Comparison of ENCODE assay signal across 8 mouse cellular contexts in the genomic region with DNA sequence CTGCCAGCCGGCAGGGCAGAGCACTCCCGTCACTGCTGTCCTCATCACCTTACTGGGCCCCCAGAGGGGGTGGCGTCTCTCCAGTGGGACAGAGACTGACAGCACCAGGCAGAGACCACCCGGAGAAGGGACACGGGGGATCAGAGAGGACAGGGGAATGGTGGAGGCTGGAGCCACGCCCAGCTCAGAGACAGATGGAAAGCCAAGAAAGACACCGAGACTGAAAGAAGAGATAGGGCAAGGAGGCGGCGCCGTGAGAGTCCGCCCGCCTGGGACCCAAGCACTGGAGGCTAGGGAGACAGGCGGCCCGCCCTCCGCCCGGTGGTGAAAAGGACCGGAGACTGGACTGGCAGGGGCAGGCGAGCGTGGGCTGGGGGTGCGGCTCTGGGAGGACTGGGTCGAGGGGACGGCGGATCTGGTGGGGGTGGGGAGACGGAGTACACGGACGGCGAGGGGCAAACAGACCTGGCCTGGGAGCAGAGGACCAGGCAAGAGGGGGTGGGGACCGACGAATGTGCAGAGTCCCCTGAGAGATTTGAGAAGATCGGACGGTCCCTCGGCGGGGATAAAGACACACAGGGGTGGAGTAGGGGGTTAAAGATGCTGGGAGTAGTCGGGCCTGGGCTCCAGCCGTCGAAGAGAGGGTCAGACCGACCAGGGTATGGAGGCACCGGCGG. TPM values are rescaled to one million over a fixed set of nuclear protein-coding genes. Genes with fewer than 3 reads are reported as not detected.
DNase-seq lines count a peak whose midpoint lies in the region; ATAC-seq and TF ChIP-seq lines count a peak whose summit lies in the region.

No protein-coding gene starts in this region.

- WGBS in forebrain, embryonic 11.5 days: 2% methylated on average over 39 of the region's 39 CpGs
- WGBS in limb, embryonic 12.5 days: 1% methylated on average over 39 of the region's 39 CpGs
- WGBS in midbrain, embryonic 14.5 days: under 1% methylated on average over 39 of the region's 39 CpGs

- peak overlapping the region; percentile 72; the same call in 1 of the 2 replicates for H3K4me2 ChIP-seq in CH12.LX (ENCODE audit: insufficient read depth, low read depth, poor library complexity, severe bottlenecking)
- peak overlapping the region; percentile 68 for H3K4me2 ChIP-seq in forebrain, embryonic 11.5 days (ENCODE audit: low read depth, low read length, severe bottlenecking)
- peak overlapping the region; percentile 91 for H3K4me2 ChIP-seq in limb, embryonic 12.5 days
- peak overlapping the region; percentile 63 for H3K4me2 ChIP-seq in midbrain, embryonic 14.5 days (ENCODE audit: low read length)

- dilution Hi-C loops in CH12.LX (cut with MboI; ENCODE audit: extremely low pct_ligation_motif_present, extremely low pct_unique_long_range_greater_than_20kb, low sequenced_read_pairs): no loop called here

- DNase-seq in CH12.LX (ENCODE audit: extremely low read depth): no peak
- peak; percentile 84 for DNase-seq in adrenal gland, adult 2 months
- peak; percentile 71 for DNase-seq in forebrain, embryonic 11.5 days (ENCODE audit: low spot score)
- DNase-seq in heart, postnatal 25 days (ENCODE audit: low spot score): peak; percentile 33
- peak; percentile 52 for DNase-seq in midbrain, embryonic 14.5 days
- peak; percentile 75 for DNase-seq in testis, postnatal 10 days (ENCODE audit: low spot score)
- no peak for DNase-seq in layer of hippocampus, postnatal 36 days

- H3K4me3 ChIP-seq in CH12.LX (replicated peaks in 1 of 3; ENCODE audit: low read depth in 2 of 3, low read length in 2 of 3, poor library complexity in 1 of 3): peak overlapping the region; percentile 72 to 93 (median 80)
- peak overlapping the region; percentile 60 for H3K4me3 ChIP-seq in forebrain, embryonic 11.5 days (ENCODE audit: low read depth, low read length)
- peak overlapping the region; percentile 79 for H3K4me3 ChIP-seq in limb, embryonic 12.5 days (replicated peaks)
- peak overlapping the region; percentile 36 for H3K4me3 ChIP-seq in midbrain, embryonic 14.5 days (replicated peaks; ENCODE audit: low read depth, low read length)

- TF ChIP-seq EP300 in CH12.LX (IDR thresholded peaks at IDR 0.05; ENCODE audit: low read length): no peak

- TF ChIP-seq POLR2A in CH12.LX (IDR thresholded peaks at IDR 0.05; ENCODE audit: low read depth, low read length): no peak

- H3K27ac ChIP-seq in CH12.LX (ENCODE audit: insufficient read depth, low read depth): peak overlapping the region; percentile 92
- H3K27ac ChIP-seq in forebrain, embryonic 11.5 days (ENCODE audit: low read depth, low read length): no peak overlapping the region
- no peak overlapping the region for H3K27ac ChIP-seq in limb, embryonic 12.5 days
- 0 out of 2 replicates have a peak overlapping the region, but pooled peaks have one; percentile 5 for H3K27ac ChIP-seq in midbrain, embryonic 14.5 days (replicated peaks; ENCODE audit: low read depth, low read length)

- in situ Hi-C loops in CH12.LX (cut with MboI; ENCODE audit: low pct_ligation_motif_present, low pct_unique_long_range_greater_than_20kb, low sequenced_read_pairs): loop anchor here (5.0 kb wide), 1 partner anchor 38 kb away; no protein-coding TSS in a partner anchor

- peaks cover 11 to 41% of the 10 kb centered on the region in 2 experiments for H3K36me3 ChIP-seq in CH12.LX (replicated peaks in 1 of 2; ENCODE audit: control insufficient read depth in 1 of 2, insufficient read depth in 1 of 2, low read length in 1 of 2)
- H3K36me3 ChIP-seq in forebrain, embryonic 11.5 days (ENCODE audit: control insufficient read depth, insufficient read depth, low read length): no peaks in the 10 kb centered on the region
- 0 out of 2 replicates have a peak, but pooled peaks cover 4% of the 10 kb centered on the region for H3K36me3 ChIP-seq in limb, embryonic 12.5 days
- H3K36me3 ChIP-seq in midbrain, embryonic 14.5 days (ENCODE audit: control insufficient read depth, insufficient read depth, low read length): no peaks in the 10 kb centered on the region

- H3K27me3 ChIP-seq in CH12.LX (replicated peaks): no peaks in the 10 kb centered on the region
- H3K27me3 ChIP-seq in forebrain, embryonic 11.5 days (ENCODE audit: control insufficient read depth, insufficient read depth, low read length): peaks cover 6% of the 10 kb centered on the region; the same call in 1 of the 2 replicates
- no peaks in the 10 kb centered on the region; the same call in 1 of the 2 replicates for H3K27me3 ChIP-seq in limb, embryonic 12.5 days
- peaks cover 13% of the 10 kb centered on the region; the same call in 1 of the 2 replicates for H3K27me3 ChIP-seq in midbrain, embryonic 14.5 days (ENCODE audit: control insufficient read depth, insufficient read depth, low read length)

- peaks cover 55% of the 10 kb centered on the region for H3K79me2 ChIP-seq in CH12.LX (replicated peaks; ENCODE audit: control insufficient read depth, extremely low read depth, insufficient read depth, poor library complexity, severe bottlenecking)

- H3K9ac ChIP-seq in CH12.LX (ENCODE audit: insufficient read depth, low read depth): peak overlapping the region; percentile 64
- peak overlapping the region; percentile 65 for H3K9ac ChIP-seq in forebrain, embryonic 11.5 days (ENCODE audit: low read length)
- peak overlapping the region; percentile 76 for H3K9ac ChIP-seq in limb, embryonic 12.5 days (replicated peaks)
- peak overlapping the region; percentile 51; the same call in 1 of the 2 replicates for H3K9ac ChIP-seq in midbrain, embryonic 14.5 days (replicated peaks; ENCODE audit: low read length)

- no peaks in the 10 kb centered on the region for H3K9me3 ChIP-seq in CH12.LX (replicated peaks; ENCODE audit: low read length)
- no peaks in the 10 kb centered on the region for H3K9me3 ChIP-seq in forebrain, embryonic 11.5 days (ENCODE audit: control insufficient read depth, low read length)
- no peaks in the 10 kb centered on the region for H3K9me3 ChIP-seq in limb, embryonic 12.5 days
- no peaks in the 10 kb centered on the region for H3K9me3 ChIP-seq in midbrain, embryonic 14.5 days (ENCODE audit: control insufficient read depth, low read length)

- peak; percentile 34; the same call in 1 of the 2 replicates for ATAC-seq in forebrain, embryonic 11.5 days (replicated peaks; ENCODE audit: low FRiP score)
- ATAC-seq in limb, embryonic 12.5 days (ENCODE audit: insufficient number of reproducible peaks, insufficient read depth, low FRiP score, low TSS enrichment, low read depth): no peak
- no peak for ATAC-seq in midbrain, embryonic 14.5 days (ENCODE audit: low FRiP score, low TSS enrichment)

- TF ChIP-seq CTCF in CH12.LX (conservative IDR thresholded peaks at IDR 0.05 in 1 of 2, IDR thresholded peaks at IDR 0.05 in 1 of 2; ENCODE audit: low read depth in 2 of 2, low read length in 2 of 2): no peak

- no peak for TF ChIP-seq RAD21 in CH12.LX (IDR thresholded peaks at IDR 0.05; ENCODE audit: low read depth, low read length)

- H3K4me1 ChIP-seq in CH12.LX (ENCODE audit: control insufficient read depth in 1 of 2, insufficient read depth in 2 of 2): peaks cover 47 to 71% of the 10 kb centered on the region in 2 experiments
- H3K4me1 ChIP-seq in forebrain, embryonic 11.5 days (replicated peaks; ENCODE audit: control insufficient read depth, insufficient read depth, low read length): peaks cover 15% of the 10 kb centered on the region
- H3K4me1 ChIP-seq in limb, embryonic 12.5 days (replicated peaks): peaks cover 27% of the 10 kb centered on the region
- no peaks in the 10 kb centered on the region for H3K4me1 ChIP-seq in midbrain, embryonic 14.5 days (ENCODE audit: control insufficient read depth, insufficient read depth, low read length)

- intact Hi-C loops in heart, postnatal 25 days (cut with DNase I): loop anchor here (5.0 kb wide), 1 partner anchor 33 kb away; no protein-coding TSS in a partner anchor

TF ChIP-seq in CH12.LX, 34 proteins besides CTCF, POLR2A, EP300 and RAD21 (continues in another document):
- TF ChIP-seq BHLHE40 (IDR thresholded peaks at IDR 0.05; ENCODE audit: low read depth, low read length) (no peak), MAFK (IDR thresholded peaks at IDR 0.05; ENCODE audit: insufficient replicate concordance, low read length) (no peak), UBTF (IDR thresholded peaks at IDR 0.05; ENCODE audit: low read depth, low read length) (no peak), ELF1 (IDR thresholded peaks at IDR 0.05; ENCODE audit: low read depth, low read length) (no peak), SMC3 (IDR thresholded peaks at IDR 0.05; ENCODE audit: low read depth, low read length) (no peak), MXI1 (IDR thresholded peaks at IDR 0.05; ENCODE audit: low read depth, low read length) (peak; percentile 49; the same call in 1 of the 2 replicates), ZKSCAN1 (IDR thresholded peaks at IDR 0.05; ENCODE audit: borderline replicate concordance, low read depth, low read length) (no peak), TCF12 (IDR thresholded peaks at IDR 0.05; ENCODE audit: low read depth, low read length) (no peak), ZC3H11A (IDR thresholded peaks at IDR 0.05; ENCODE audit: low read depth, low read length) (no peak), ZMIZ1 (IDR thresholded peaks at IDR 0.05; ENCODE audit: low read depth, low read length) (no peak), NELFE (IDR thresholded peaks at IDR 0.05; ENCODE audit: low read depth, low read length) (no peak)

RNA-seq across cellular contexts. Expression of a gene that starts 0.7 kb away (rescaled TPM):
- total RNA-seq in CH12.LX (2012; rRNA removed) (109 and 110 TPM in 2 replicates), CH12.LX (2014; rRNA removed) (119 and 122 TPM in 2 replicates)
- polyA plus RNA-seq in CH12.LX (2012; ENCODE audit: insufficient read length, low read depth): 186 and 189 TPM in 2 replicates
- total RNA-seq in adrenal gland, adult 2 months (2021): 100 to 1,000 TPM in 1 of 2 experiments, 10 to 100 TPM in 1; 83.4 to 367 TPM
- polyA plus RNA-seq in adrenal gland, adult 2 months (2012; rRNA removed): 266 and 407 TPM in 2 replicates
- 26.2 and 26.8 TPM in 2 replicates for polyA plus RNA-seq in forebrain, embryonic 11.5 days (2014; fragmentation: Nextera tagmentation; extraction: Ambion mirVana)
- total RNA-seq in heart, postnatal 25 days (2021): 10 to 100 TPM; 11.4 to 13.4 TPM
- 54.1 and 56.2 TPM in 2 replicates for polyA plus RNA-seq in limb, embryonic 12.5 days (2016; fragmentation: Nextera tagmentation; extraction: Ambion mirVana)
- polyA plus RNA-seq in midbrain, embryonic 14.5 days (2014; fragmentation: Nextera tagmentation; extraction: Ambion mirVana): 10.6 and 12.8 TPM in 2 replicates
- total RNA-seq in layer of hippocampus, postnatal 36 days (2021): 10 to 100 TPM; 33.5 to 38.1 TPM

RNA-seq across cellular contexts. Expression of a gene that starts 28.9 kb away (rescaled TPM):
- total RNA-seq in CH12.LX (2012; rRNA removed) (12.0 and 13.5 TPM in 2 replicates), CH12.LX (2014; rRNA removed) (25.8 and 26.0 TPM in 2 replicates)
- polyA plus RNA-seq in CH12.LX (2012; ENCODE audit: insufficient read length, low read depth): 15.3 and 17.7 TPM in 2 replicates
- total RNA-seq in adrenal gland, adult 2 months (2021): 10 to 100 TPM; 24.7 to 25.4 TPM
- 16.3 and 17.1 TPM in 2 replicates for polyA plus RNA-seq in adrenal gland, adult 2 months (2012; rRNA removed)
- polyA plus RNA-seq in forebrain, embryonic 11.5 days (2014; fragmentation: Nextera tagmentation; extraction: Ambion mirVana): 11.3 and 11.4 TPM in 2 replicates
- 1 to 10 TPM; 6.8 to 7.9 TPM for total RNA-seq in heart, postnatal 25 days (2021)
- 20.3 and 21.7 TPM in 2 replicates for polyA plus RNA-seq in limb, embryonic 12.5 days (2016; fragmentation: Nextera tagmentation; extraction: Ambion mirVana)
- polyA plus RNA-seq in midbrain, embryonic 14.5 days (2014; fragmentation: Nextera tagmentation; extraction: Ambion mirVana): 7.7 and 10.3 TPM in 2 replicates
- total RNA-seq in layer of hippocampus, postnatal 36 days (2021): 10 to 100 TPM; 11.2 to 12.7 TPM

Comparison
In these comparisons a context has a peak if more than half of its experiments do, and no peak if none do; other contexts are left out.
1. DNase-seq: peak in adrenal gland, adult 2 months (single experiment), forebrain, embryonic 11.5 days (single experiment), heart, postnatal 25 days (single experiment), midbrain, embryonic 14.5 days (single experiment) and testis, postnatal 10 days (single experiment); none in CH12.LX (single experiment) and layer of hippocampus, postnatal 36 days (0 of 2).
2. H3K27ac ChIP-seq: peak in CH12.LX (single experiment) and midbrain, embryonic 14.5 days (single experiment); none in forebrain, embryonic 11.5 days (single experiment) and limb, embryonic 12.5 days (single experiment).
3. Peak in every context shown above with its lines, with median percentiles within 50 percentile points of each other: H3K4me2 ChIP-seq, H3K4me3 ChIP-seq and H3K9ac ChIP-seq.